Mouse (Mus musculus) urinary bladder, adult 2 months (tissue): ENCODE results near the gene Kcnk4. TPM values are rescaled to one million over a fixed set of nuclear protein-coding genes. Genes with fewer than 3 reads are reported as not detected.

ENCODE experiments used
- DNase-seq: peaks from one replicate; pipeline ENCODE4 v3.0.0; 2022; ENCODE audit warnings: low spot score
- polyA plus RNA-seq: library from polyadenylated mRNA; depleted of rRNA; stranded (reverse); fragments of >200 nt; gene quantifications from 2 replicates; pipeline ENCODE4 v1.2.3, GENCODE M21; 2012; rRNA removed

Kcnk4 gene
- polyA plus RNA-seq, 1 experiment = 1.8 TPM

- no peak for DNase-seq
Measured at GRCm38 (mm10) chr19:6892512-6892911, 41.8 kb downstream of the Kcnk4 start.

- no peak for DNase-seq
Measured at GRCm38 (mm10) chr19:6877965-6878364, 56.4 kb downstream of the Kcnk4 start.

GRCm38 (mm10) chr19:6876799-6877198, 57.5 kb downstream of the Kcnk4 start:
- DNase-seq = no peak

- DNase-seq = no peak
Measured at GRCm38 (mm10) chr19:6875834-6876233, 58.5 kb downstream of the Kcnk4 start.

GRCm38 (mm10) chr19:6874257-6874656, 60.1 kb downstream of the Kcnk4 start:
- no peak for DNase-seq

Other genes with a start within 250 kb of the Kcnk4 start
- gene Rps6ka4, start 93.9 kb downstream of the Kcnk4 start, polyA plus RNA-seq = 34.6 and 37.5 TPM in 2 replicates
- 2.5 and 3.2 TPM in 2 replicates for gene Ccdc88b, start 76.3 kb downstream of the Kcnk4 start, polyA plus RNA-seq
- gene Trmt112, start 24.8 kb downstream of the Kcnk4 start, polyA plus RNA-seq = 114 and 126 TPM in 2 replicates
- gene Prdx5, start 24.4 kb downstream of the Kcnk4 start, polyA plus RNA-seq = 308 and 425 TPM in 2 replicates
- 55.8 and 59.1 TPM in 2 replicates for gene Esrra, start 12.7 kb downstream of the Kcnk4 start, polyA plus RNA-seq
- gene Catsperz, start 9.1 kb downstream of the Kcnk4 start, polyA plus RNA-seq = 3.6 and 4.1 TPM in 2 replicates
- 67.2 and 75.9 TPM in 2 replicates for gene Bad, start 7.3 kb upstream of the Kcnk4 start, polyA plus RNA-seq
- gene Gpr137, start 8.0 kb upstream of the Kcnk4 start, polyA plus RNA-seq = 46.3 and 52.2 TPM in 2 replicates
- gene Ppp1r14b, start 40.5 kb upstream of the Kcnk4 start, polyA plus RNA-seq = 100 and 132 TPM in 2 replicates
- gene Plcb3, start 42.0 kb upstream of the Kcnk4 start, polyA plus RNA-seq = 83.5 and 88.1 TPM in 2 replicates
- 83.0 and 89.1 TPM in 2 replicates for gene Fkbp2, start 46.0 kb upstream of the Kcnk4 start, polyA plus RNA-seq
- 48.1 and 76.3 TPM in 2 replicates for gene Vegfb, start 53.1 kb upstream of the Kcnk4 start, polyA plus RNA-seq
- gene Dnajc4, start 58.1 kb upstream of the Kcnk4 start, polyA plus RNA-seq = 61.7 and 65.2 TPM in 2 replicates
- gene Nudt22, start 61.6 kb upstream of the Kcnk4 start, polyA plus RNA-seq = 32.6 and 37.4 TPM in 2 replicates
- gene Trpt1, start 61.6 kb upstream of the Kcnk4 start, polyA plus RNA-seq = 22.9 and 28.4 TPM in 2 replicates
- 13.9 and 15.7 TPM in 2 replicates for gene Fermt3, start 85.0 kb upstream of the Kcnk4 start, polyA plus RNA-seq
- gene Stip1, start 105.5 kb upstream of the Kcnk4 start, polyA plus RNA-seq = 82.9 and 85.9 TPM in 2 replicates
- 23.7 and 26.2 TPM in 2 replicates for gene Macrod1, start 122.3 kb upstream of the Kcnk4 start, polyA plus RNA-seq
- 0.37 and 0.66 TPM in 2 replicates for gene Flrt1, start 171.2 kb upstream of the Kcnk4 start, polyA plus RNA-seq